Mouse (Mus musculus): ENCODE results near the gene H6pd. TPM values are rescaled to one million over a fixed set of nuclear protein-coding genes. Genes with fewer than 3 reads are reported as not detected.
A peak's percentile ranks its signal among the peaks of the same experiment; 100 is the strongest.

The H6pd gene
- polyA plus RNA-seq, 1 experiment from 2014 or later = 1.9 TPM

- Histone ChIP-seq H3K9ac (replicated peaks) (no peak overlapping the region), H3K4me1 (replicated peaks) (no peaks in the 10 kb centered on the region), H3K36me3 (no peaks in the 10 kb centered on the region), H3K4me3 (replicated peaks) (no peak overlapping the region), H3K4me2 (replicated peaks) (no peak overlapping the region), H3K27me3 (peaks cover 4% of the 10 kb centered on the region; the same call in 1 of the 2 replicates), H3K27ac (no peak overlapping the region), H3K9me3 (no peaks in the 10 kb centered on the region)
- ATAC-seq = no peak
- WGBS = 81% methylated on average over 6 of the region's 6 CpGs
Measured at GRCm38 (mm10) chr4:149965242-149965641, 43.6 kb downstream of the H6pd start.

- no peak overlapping the region for H3K4me3 ChIP-seq (replicated peaks)
- H3K27ac ChIP-seq = no peak overlapping the region
- no peak overlapping the region for H3K4me2 ChIP-seq (replicated peaks)
- ATAC-seq = no peak
- 73% methylated on average over 3 of the region's 3 CpGs for WGBS
- H3K27me3 ChIP-seq = peaks cover 4% of the 10 kb centered on the region; the same call in 1 of the 2 replicates
- H3K4me1 ChIP-seq (replicated peaks) = no peaks in the 10 kb centered on the region
- H3K9ac ChIP-seq (replicated peaks) = no peak overlapping the region
- H3K9me3 ChIP-seq = no peaks in the 10 kb centered on the region
- H3K36me3 ChIP-seq = no peaks in the 10 kb centered on the region
Measured at GRCm38 (mm10) chr4:149964770-149965169, 44.1 kb downstream of the H6pd start.

GRCm38 (mm10) chr4:149964285-149964684, 44.5 kb downstream of the H6pd start:
- H3K27me3 ChIP-seq = peaks cover 5% of the 10 kb centered on the region; the same call in 1 of the 2 replicates
- H3K9ac ChIP-seq (replicated peaks) = no peak overlapping the region
- no peaks in the 10 kb centered on the region for H3K36me3 ChIP-seq
- H3K4me1 ChIP-seq (replicated peaks) = no peaks in the 10 kb centered on the region
- no peak overlapping the region for H3K4me3 ChIP-seq (replicated peaks)
- no peak for ATAC-seq
- 87% methylated on average over 8 of the region's 8 CpGs for WGBS
- H3K4me2 ChIP-seq (replicated peaks) = no peak overlapping the region
- H3K27ac ChIP-seq = no peak overlapping the region
- no peaks in the 10 kb centered on the region for H3K9me3 ChIP-seq

GRCm38 (mm10) chr4:149960391-149960790, 48.4 kb downstream of the H6pd start:
- no peak overlapping the region for H3K9ac ChIP-seq (replicated peaks)
- peaks cover 24% of the 10 kb centered on the region for H3K27me3 ChIP-seq
- no peak overlapping the region for H3K4me2 ChIP-seq (replicated peaks)
- no peaks in the 10 kb centered on the region for H3K36me3 ChIP-seq
- 88% methylated on average over 7 of the region's 7 CpGs for WGBS
- peaks cover 1% of the 10 kb centered on the region; the same call in 1 of the 2 replicates for H3K4me1 ChIP-seq (replicated peaks)
- no peak for ATAC-seq
- no peaks in the 10 kb centered on the region for H3K9me3 ChIP-seq
- no peak overlapping the region for H3K27ac ChIP-seq
- H3K4me3 ChIP-seq (replicated peaks) = no peak overlapping the region

GRCm38 (mm10) chr4:149959816-149960215, 49.0 kb downstream of the H6pd start:
- Histone ChIP-seq H3K4me1 (replicated peaks) (peaks cover 6% of the 10 kb centered on the region), H3K9me3 (no peaks in the 10 kb centered on the region), H3K27me3 (peaks cover 30% of the 10 kb centered on the region), H3K9ac (replicated peaks) (no peak overlapping the region), H3K27ac (no peak overlapping the region), H3K4me2 (replicated peaks) (no peak overlapping the region), H3K36me3 (no peaks in the 10 kb centered on the region), H3K4me3 (replicated peaks) (no peak overlapping the region)
- ATAC-seq = no peak
- WGBS = 52% methylated on average over 10 of the region's 10 CpGs

- WGBS = 7% methylated on average over 5 of the region's 5 CpGs
- Histone ChIP-seq H3K27me3 (peaks cover 42% of the 10 kb centered on the region), H3K4me3 (replicated peaks) (no peak overlapping the region), H3K9me3 (no peaks in the 10 kb centered on the region), H3K4me2 (replicated peaks) (no peak overlapping the region), H3K4me1 (replicated peaks) (peaks cover 19% of the 10 kb centered on the region), H3K27ac (no peak overlapping the region), H3K36me3 (no peaks in the 10 kb centered on the region), H3K9ac (replicated peaks) (no peak overlapping the region)
- no peak for ATAC-seq
Measured at GRCm38 (mm10) chr4:149958566-149958965, 50.3 kb downstream of the H6pd start.

- Histone ChIP-seq H3K4me2 (replicated peaks) (no peak overlapping the region), H3K9me3 (no peaks in the 10 kb centered on the region), H3K27me3 (peaks cover 67% of the 10 kb centered on the region), H3K36me3 (no peaks in the 10 kb centered on the region), H3K4me3 (replicated peaks) (no peak overlapping the region), H3K9ac (replicated peaks) (no peak overlapping the region), H3K27ac (no peak overlapping the region), H3K4me1 (replicated peaks) (peaks cover 20% of the 10 kb centered on the region)
- 52% methylated on average over 13 of the region's 13 CpGs for WGBS
- no peak for ATAC-seq
Measured at GRCm38 (mm10) chr4:149956048-149956447, 52.8 kb downstream of the H6pd start.

GRCm38 (mm10) chr4:149955631-149956030, 53.2 kb downstream of the H6pd start:
- peaks cover 69% of the 10 kb centered on the region for H3K27me3 ChIP-seq
- ATAC-seq = no peak
- H3K4me1 ChIP-seq (replicated peaks) = peaks cover 20% of the 10 kb centered on the region

GRCm38 (mm10) chr4:149954893-149955439, 53.9 kb downstream of the H6pd start, which contains the start of gene Spsb1:
Gene Spsb1, minus strand, starts transcription at chr4:149955043.
- Histone ChIP-seq H3K4me2 (replicated peaks) (peak within 1 kb of the TSS; percentile 99), H3K27ac (no peak within 1 kb of the TSS), H3K9ac (replicated peaks) (peak within 1 kb of the TSS; percentile 67), H3K36me3 (no peaks in the 10 kb centered on the region), H3K27me3 (peaks cover 73% of the 10 kb centered on the region), H3K9me3 (no peaks in the 10 kb centered on the region), H3K4me3 (replicated peaks) (peak within 1 kb of the TSS; percentile 58), H3K4me1 (replicated peaks) (peaks cover 20% of the 10 kb centered on the region)
- under 1% methylated on average over 51 of the region's 51 CpGs for WGBS
- ATAC-seq = peak; percentile 87

More at GRCm38 (mm10) chr4:149955631-149956030, 53.2 kb downstream of the H6pd start:
- Histone ChIP-seq H3K9me3 (no peaks in the 10 kb centered on the region), H3K27ac (no peak overlapping the region), H3K9ac (replicated peaks) (no peak overlapping the region), H3K36me3 (no peaks in the 10 kb centered on the region), H3K4me2 (replicated peaks) (peak overlapping the region; percentile 99), H3K4me3 (replicated peaks) (peak overlapping the region; percentile 58; the same call in 1 of the 2 replicates)
- WGBS = 16% methylated on average over 15 of the region's 15 CpGs

- Histone ChIP-seq H3K36me3 (no peaks in the 10 kb centered on the region), H3K27ac (no peak overlapping the region), H3K4me2 (replicated peaks) (peak overlapping the region; percentile 99), H3K9me3 (no peaks in the 10 kb centered on the region), H3K4me3 (replicated peaks) (peak overlapping the region; percentile 58), H3K4me1 (replicated peaks) (peaks cover 20% of the 10 kb centered on the region), H3K9ac (replicated peaks) (peak overlapping the region; percentile 67), H3K27me3 (peaks cover 71% of the 10 kb centered on the region)
- ATAC-seq = 0 out of 2 replicates have a peak, but pooled peaks have one; percentile 11
- 6% methylated on average over 32 of the region's 32 CpGs for WGBS
Measured at GRCm38 (mm10) chr4:149953621-149954481, 55.0 kb downstream of the H6pd start.

- no peaks in the 10 kb centered on the region for H3K36me3 ChIP-seq
- no peak overlapping the region for H3K9ac ChIP-seq (replicated peaks)
- ATAC-seq = no peak
- H3K4me1 ChIP-seq (replicated peaks) = peaks cover 20% of the 10 kb centered on the region
- no peak overlapping the region for H3K27ac ChIP-seq
- WGBS = 83% methylated on average over 9 of the region's 9 CpGs
- peaks cover 67% of the 10 kb centered on the region for H3K27me3 ChIP-seq
- H3K4me2 ChIP-seq (replicated peaks) = no peak overlapping the region
- H3K9me3 ChIP-seq = no peaks in the 10 kb centered on the region
- H3K4me3 ChIP-seq (replicated peaks) = no peak overlapping the region
Measured at GRCm38 (mm10) chr4:149952201-149952600, 56.6 kb downstream of the H6pd start.

- Histone ChIP-seq H3K4me3 (replicated peaks) (no peak overlapping the region), H3K36me3 (no peaks in the 10 kb centered on the region), H3K27me3 (peaks cover 57% of the 10 kb centered on the region), H3K9me3 (no peaks in the 10 kb centered on the region), H3K9ac (replicated peaks) (no peak overlapping the region), H3K4me2 (replicated peaks) (no peak overlapping the region), H3K27ac (no peak overlapping the region), H3K4me1 (replicated peaks) (peaks cover 20% of the 10 kb centered on the region)
- 85% methylated on average over 13 of the region's 13 CpGs for WGBS
- ATAC-seq = no peak
Measured at GRCm38 (mm10) chr4:149951201-149951600, 57.6 kb downstream of the H6pd start.

Measured in midbrain, embryonic 13.5 days (tissue).